Mouse (Mus musculus) limb, embryonic 12.5 days (tissue): ENCODE results near the gene Clps. TPM values are rescaled to one million over a fixed set of nuclear protein-coding genes. Genes with fewer than 3 reads are reported as not detected.

Experiments used
- ATAC-seq: fragments of 200-750 bp; cut with Nextera tagmentation; 2 replicates; pipeline ENCODE4 v1.8.0; 2017; ENCODE audit warnings: low read depth, moderate TSS enrichment; ENCODE audit not compliant: insufficient number of reproducible peaks, insufficient read depth, low FRiP score, low TSS enrichment
- H3K27ac ChIP-seq: fragments of 300-500 bp; sonication (generic); 2 replicates; pipeline ENCODE4 v1.5.1; 2016; ENCODE audit warnings: mild to moderate bottlenecking, moderate library complexity
- H3K27me3 ChIP-seq: fragments of 300-500 bp; sonication (generic); 2 replicates; pipeline ENCODE4 v1.6.1; 2016; ENCODE audit warnings: mild to moderate bottlenecking, moderate library complexity
- H3K36me3 ChIP-seq: fragments of 300-500 bp; sonication (generic); 2 replicates; pipeline ENCODE4 v1.6.1; 2016; ENCODE audit warnings: mild to moderate bottlenecking, moderate library complexity
- H3K4me1 ChIP-seq: fragments of 300-500 bp; sonication (generic); replicated peaks from 2 replicates; pipeline ENCODE4 v1.6.1; 2016
- H3K4me2 ChIP-seq: fragments of 300-500 bp; sonication (generic); 2 replicates; pipeline ENCODE4 v1.6.1; 2016; ENCODE audit warnings: mild to moderate bottlenecking, moderate library complexity
- H3K4me3 ChIP-seq: fragments of 300-500 bp; sonication (generic); replicated peaks from 2 replicates; pipeline ENCODE4 v1.5.1; 2016; ENCODE audit warnings: mild to moderate bottlenecking
- H3K9ac ChIP-seq: fragments of 300-500 bp; sonication (generic); replicated peaks from 2 replicates; pipeline ENCODE4 v1.6.1; 2016; ENCODE audit warnings: mild to moderate bottlenecking, moderate library complexity
- H3K9me3 ChIP-seq: fragments of 300-500 bp; sonication (generic); 2 replicates; pipeline ENCODE4 v1.6.1; 2016; ENCODE audit warnings: mild to moderate bottlenecking, moderate library complexity
- WGBS: fragments of 180-500 bp; shearing (Covaris S2); methylation state at CpG from one replicate; pipeline ENCODE4 v1.1.7; 2016; 5-methylcytosine and 5-hydroxymethylcytosine counted together
- polyA plus RNA-seq: library from polyadenylated mRNA; unstranded; fragments of >200 nt; fragmentation: Nextera tagmentation; extraction: Ambion mirVana; gene quantifications from 2 replicates; pipeline ENCODE4 v1.2.1, GENCODE M21; 2016

Gene Clps
- polyA plus RNA-seq, 1 experiment from 2014 or later = not detected

DNA sequence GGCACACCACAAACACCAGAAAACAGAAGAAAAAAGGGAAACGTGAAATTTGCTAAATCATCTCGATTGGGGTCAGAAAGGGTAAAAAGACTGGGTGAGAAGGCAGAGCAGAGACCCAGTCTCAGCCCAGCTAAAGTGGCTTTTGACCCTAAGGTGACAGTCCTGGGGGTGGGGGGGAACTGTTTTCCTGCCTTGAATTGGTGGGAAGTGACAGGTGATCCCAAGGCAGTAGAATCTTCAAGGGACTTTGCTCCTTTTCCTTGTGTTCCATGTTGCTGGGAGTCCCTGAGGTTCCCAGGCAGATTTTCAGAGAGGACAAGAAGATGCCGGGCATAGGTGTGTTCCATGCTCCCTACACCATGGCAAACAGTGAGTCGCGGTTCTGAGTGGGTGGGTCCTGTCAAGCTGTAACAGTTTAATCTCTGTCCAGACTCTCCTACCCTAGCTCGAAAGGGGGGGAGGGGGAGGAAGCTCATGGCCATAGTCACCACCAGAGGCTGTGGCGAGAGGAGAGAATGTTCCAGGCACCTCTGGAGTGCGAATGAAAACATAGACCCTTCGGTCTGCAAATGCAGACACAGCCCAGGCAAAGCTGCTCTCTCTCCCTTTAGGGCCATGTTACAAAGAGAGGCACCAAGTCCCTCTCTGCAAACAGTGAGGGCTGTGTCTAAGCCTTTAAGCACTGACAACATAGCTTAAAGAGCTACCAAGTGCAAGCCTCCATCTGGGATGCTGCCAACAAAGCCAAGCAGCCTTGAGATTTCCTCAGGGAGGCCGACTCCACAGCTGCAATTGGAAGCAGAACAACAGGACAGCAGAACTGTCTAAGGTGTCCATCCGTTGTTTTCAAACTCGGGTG is 33.2 kb downstream of the Clps start:
- ATAC-seq = no peak
- Histone ChIP-seq H3K9ac (0 out of 2 replicates have a peak overlapping the region, but pooled peaks have one; percentile 34), H3K27me3 (0 out of 2 replicates have a peak, but pooled peaks cover 6% of the 10 kb centered on the region), H3K9me3 (no peaks in the 10 kb centered on the region), H3K4me3 (no peak overlapping the region), H3K4me1 (peaks cover 23% of the 10 kb centered on the region), H3K36me3 (no peaks in the 10 kb centered on the region), H3K4me2 (peak overlapping the region; percentile 41), H3K27ac (no peak overlapping the region)
- WGBS = 51% methylated on average over 12 of the region's 12 CpGs

DNA sequence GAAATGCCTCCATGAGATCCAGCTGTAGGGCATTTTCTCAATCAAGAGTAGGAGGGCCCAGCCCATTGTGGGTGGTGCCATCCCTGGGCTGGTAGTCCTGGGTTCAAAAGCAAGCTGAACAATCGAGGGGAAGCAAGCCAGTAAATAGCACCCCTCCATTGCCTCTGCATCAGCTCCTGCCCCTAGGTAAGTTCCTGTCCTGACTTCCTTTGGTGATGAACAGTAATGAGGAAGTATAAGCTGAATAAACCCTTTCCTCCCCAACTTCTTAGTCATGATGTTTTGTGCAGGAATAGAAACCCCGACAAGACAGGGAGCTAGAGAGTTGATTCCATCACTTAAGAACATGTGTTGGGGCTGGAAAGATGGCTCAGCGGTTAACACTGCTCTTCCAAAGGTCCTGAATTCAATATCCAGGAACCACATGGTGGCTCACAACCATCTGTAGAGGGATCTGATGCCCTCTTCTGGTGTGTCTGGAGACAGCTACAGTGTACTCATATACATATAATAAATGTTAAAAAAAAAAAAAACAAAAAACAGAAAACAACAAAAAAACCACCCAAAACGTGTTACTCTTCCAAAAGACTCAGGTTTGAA is 35.6 kb downstream of the Clps start:
- H3K9ac ChIP-seq = no peak overlapping the region
- H3K4me1 ChIP-seq = peaks cover 26% of the 10 kb centered on the region
- no peak for ATAC-seq
- H3K27ac ChIP-seq = no peak overlapping the region
- H3K27me3 ChIP-seq = peaks cover 8% of the 10 kb centered on the region; the same call in 1 of the 2 replicates
- WGBS = 80% methylated on average over 4 of the region's 4 CpGs
- no peaks in the 10 kb centered on the region for H3K36me3 ChIP-seq
- H3K9me3 ChIP-seq = no peaks in the 10 kb centered on the region
- no peak overlapping the region for H3K4me2 ChIP-seq
- H3K4me3 ChIP-seq = no peak overlapping the region

DNA sequence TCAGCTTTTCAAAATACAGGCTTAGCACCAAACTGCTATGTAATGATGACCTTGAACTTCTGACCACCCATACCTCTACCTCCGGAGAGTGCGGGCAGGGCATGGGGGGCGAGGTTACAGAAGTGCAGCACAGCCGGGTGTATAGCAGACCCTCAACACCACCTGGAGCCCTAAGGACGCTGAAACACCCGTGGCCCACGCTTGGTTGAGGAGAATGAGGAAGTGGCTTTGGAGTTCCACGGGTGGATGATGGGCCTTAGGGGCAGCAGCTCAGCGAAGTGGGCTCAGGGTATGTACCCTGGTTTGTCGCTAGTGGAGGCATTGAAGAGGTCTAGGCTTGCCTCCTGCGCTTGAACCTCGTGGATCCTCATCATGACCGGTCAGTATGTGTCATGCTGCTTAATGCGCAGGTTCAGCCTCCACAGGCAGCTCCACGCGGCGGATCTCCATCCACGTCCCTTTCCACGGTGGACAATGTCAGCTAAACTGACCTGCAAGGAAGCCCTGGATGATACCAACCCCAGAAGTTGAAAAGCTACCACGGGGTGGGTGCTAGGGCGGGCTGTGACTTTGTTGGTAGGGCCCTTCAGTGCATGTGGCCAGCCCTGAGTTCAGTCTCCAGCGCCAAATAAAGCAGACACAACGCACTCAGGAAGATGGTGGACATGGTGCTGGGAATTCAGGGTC is 36.4 kb downstream of the Clps start:
- Histone ChIP-seq H3K9ac (no peak overlapping the region), H3K27ac (no peak overlapping the region), H3K4me1 (peaks cover 27% of the 10 kb centered on the region), H3K4me3 (0 out of 2 replicates have a peak overlapping the region, but pooled peaks have one; percentile 68), H3K9me3 (no peaks in the 10 kb centered on the region), H3K27me3 (peaks cover 10% of the 10 kb centered on the region; the same call in 1 of the 2 replicates), H3K36me3 (no peaks in the 10 kb centered on the region), H3K4me2 (peak overlapping the region; percentile 86)
- 84% methylated on average over 23 of the region's 23 CpGs for WGBS
- no peak for ATAC-seq

DNA sequence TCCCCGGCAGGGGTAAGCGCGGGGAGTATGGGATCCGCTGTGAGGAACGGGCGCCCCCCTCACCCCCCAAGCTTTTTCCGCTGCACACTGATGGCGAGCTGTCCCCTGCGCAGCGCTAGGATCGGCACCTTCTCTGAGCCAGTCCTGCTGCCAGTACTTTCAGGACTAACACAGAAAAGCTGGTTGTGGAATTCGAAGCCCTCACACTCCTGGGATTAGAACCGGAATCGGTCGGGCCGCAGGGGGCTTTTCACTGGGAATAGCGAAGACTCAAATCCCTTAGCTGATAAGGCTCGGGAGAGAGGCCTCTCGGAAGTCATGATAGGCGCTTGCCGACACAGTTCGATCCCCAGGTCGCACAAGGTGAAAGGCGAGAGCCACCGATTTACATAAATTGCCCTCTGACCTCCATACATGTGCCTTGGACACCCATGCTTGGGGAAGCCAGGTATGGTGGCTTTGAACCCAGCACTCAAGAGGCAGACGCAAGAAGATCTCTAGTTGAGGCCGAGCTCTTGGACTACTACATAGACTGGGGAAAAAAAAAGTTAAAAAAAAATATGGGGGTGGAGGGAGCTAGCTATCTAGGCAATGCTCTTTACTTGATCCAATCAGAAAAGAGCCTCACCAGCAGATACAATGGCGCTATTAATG is 37.1 kb downstream of the Clps start:
- WGBS = 6% methylated on average over 28 of the region's 28 CpGs
- Histone ChIP-seq H3K36me3 (no peaks in the 10 kb centered on the region), H3K4me1 (peaks cover 34% of the 10 kb centered on the region), H3K9ac (peak overlapping the region; percentile 71), H3K4me3 (peak overlapping the region; percentile 68), H3K27ac (peak overlapping the region; percentile 95), H3K4me2 (peak overlapping the region; percentile 86), H3K27me3 (peaks cover 16% of the 10 kb centered on the region), H3K9me3 (no peaks in the 10 kb centered on the region)
- ATAC-seq = peak; percentile 37

DNA sequence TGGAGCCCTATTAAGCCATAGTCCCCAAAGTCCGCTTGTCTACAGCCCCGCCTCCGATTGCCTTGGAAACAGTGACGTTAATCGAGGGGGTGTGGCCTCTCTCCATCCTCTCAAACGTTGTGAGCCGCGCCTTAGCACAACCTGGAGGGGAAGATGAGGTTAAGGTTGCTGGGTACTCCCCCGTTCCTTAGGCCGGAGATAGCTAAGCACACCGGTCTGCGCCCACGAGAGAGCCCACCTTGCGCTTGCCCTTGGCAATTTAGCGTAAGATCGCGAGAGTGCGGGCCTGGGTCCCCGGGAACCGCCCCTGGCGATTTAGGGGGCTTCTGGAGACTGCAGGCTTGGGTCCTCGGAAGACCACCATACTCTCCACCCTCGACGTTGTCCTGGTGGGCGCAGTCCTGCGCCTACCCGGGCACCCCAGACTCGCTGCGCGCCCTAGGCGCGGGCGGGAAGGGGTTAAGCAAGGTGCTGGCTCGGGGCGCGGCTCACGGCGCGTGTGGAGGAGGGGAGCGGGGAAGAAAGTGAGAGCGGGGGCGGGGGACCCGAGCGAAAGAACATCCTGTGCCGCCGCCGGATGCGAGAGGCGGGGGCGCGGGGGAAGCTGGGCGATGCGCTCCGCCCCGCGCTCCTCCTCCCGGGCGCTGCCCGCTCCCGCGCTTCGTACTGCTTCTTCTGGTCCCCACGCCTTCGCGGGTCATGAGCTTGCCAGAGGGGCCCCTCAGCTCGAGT is 37.8 kb downstream of the Clps start:
- Histone ChIP-seq H3K4me1 (peaks cover 37% of the 10 kb centered on the region), H3K9ac (peak overlapping the region; percentile 71), H3K4me2 (peak overlapping the region; percentile 86), H3K9me3 (no peaks in the 10 kb centered on the region), H3K36me3 (no peaks in the 10 kb centered on the region), H3K4me3 (peak overlapping the region; percentile 68), H3K27me3 (peaks cover 19% of the 10 kb centered on the region), H3K27ac (peak overlapping the region; percentile 95)
- WGBS = under 1% methylated on average over 63 of the region's 66 CpGs
- peak; percentile 71 for ATAC-seq

DNA sequence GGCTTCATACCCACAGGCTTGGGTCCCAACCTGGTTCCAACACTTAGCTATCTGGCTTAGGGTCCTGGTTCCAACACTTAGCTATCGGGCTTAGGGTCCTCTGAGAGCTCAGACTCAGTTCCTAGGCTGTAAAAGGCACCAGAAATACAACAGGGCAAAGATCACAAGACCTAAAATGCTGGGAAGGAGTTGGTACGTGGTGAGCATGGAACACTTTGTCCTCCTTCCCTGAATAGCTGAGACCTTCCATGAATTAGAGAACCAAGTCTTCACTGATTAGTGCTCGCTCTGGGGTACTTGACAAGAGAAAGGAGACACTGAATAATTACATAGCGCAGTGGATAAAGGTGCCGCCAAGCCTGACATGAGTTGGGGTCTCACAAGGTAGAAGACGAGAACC is 38.6 kb downstream of the Clps start:
- Histone ChIP-seq H3K27me3 (peaks cover 27% of the 10 kb centered on the region), H3K27ac (no peak overlapping the region), H3K4me3 (peak overlapping the region; percentile 68), H3K9me3 (no peaks in the 10 kb centered on the region), H3K4me1 (peaks cover 37% of the 10 kb centered on the region), H3K36me3 (no peaks in the 10 kb centered on the region), H3K9ac (no peak overlapping the region), H3K4me2 (peak overlapping the region; percentile 86)
- no peak for ATAC-seq
- WGBS = 32% methylated on average over 6 of the region's 6 CpGs

DNA sequence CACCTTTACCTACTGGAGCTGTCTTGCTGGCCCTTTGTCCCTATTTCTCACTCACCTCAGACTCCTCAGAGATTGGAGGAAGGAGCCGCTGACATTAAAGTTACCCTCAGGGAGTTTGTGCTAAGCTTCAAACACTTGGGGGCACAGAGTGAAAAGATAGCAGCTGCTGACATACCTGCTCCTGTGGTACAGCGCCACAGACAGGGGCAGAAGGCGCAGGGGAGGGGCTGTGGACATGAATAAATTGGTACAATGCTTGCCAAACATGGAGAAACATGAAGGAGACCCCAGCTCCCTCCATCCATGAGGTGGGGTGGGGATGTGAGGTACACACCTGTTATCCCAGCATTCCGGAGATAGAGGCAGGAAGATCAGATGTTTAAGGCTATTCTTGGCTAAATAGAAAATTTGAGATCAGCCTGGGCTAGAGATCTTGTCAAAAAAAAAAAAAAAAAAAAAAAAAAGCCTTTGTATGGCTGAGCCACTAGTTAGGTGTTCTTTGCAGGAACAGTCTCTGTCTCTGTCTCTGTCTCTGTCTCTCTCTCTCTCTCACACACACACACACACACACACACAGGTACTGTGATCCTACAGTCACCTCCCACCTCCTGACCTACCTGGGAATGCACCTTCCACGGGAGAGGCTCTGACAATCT is 39.4 kb downstream of the Clps start:
- H3K4me1 ChIP-seq = peaks cover 37% of the 10 kb centered on the region
- no peak overlapping the region for H3K9ac ChIP-seq
- WGBS = 56% methylated on average over 5 of the region's 5 CpGs
- H3K27me3 ChIP-seq = peaks cover 32% of the 10 kb centered on the region
- H3K36me3 ChIP-seq = no peaks in the 10 kb centered on the region
- ATAC-seq = no peak
- H3K27ac ChIP-seq = no peak overlapping the region
- H3K9me3 ChIP-seq = no peaks in the 10 kb centered on the region
- H3K4me3 ChIP-seq = no peak overlapping the region
- H3K4me2 ChIP-seq = no peak overlapping the region

DNA sequence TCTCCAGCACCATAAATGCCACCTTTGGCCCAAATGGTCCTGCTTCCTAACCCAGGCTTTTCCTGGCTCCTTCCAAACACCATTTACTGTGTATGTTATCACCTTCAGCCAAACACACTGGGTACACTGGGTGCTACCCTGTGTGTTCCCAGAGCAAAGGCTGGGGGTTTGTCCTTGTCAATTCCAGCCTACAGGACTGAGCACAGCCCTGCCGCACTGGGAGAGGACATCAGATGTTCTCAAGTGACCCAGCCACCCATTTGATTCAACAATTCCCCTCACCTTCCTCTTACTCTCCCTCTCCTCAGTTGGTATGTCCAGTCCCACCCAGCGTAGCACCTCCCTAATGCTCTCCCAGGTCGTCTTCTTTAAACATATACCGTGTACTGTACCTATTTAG is 40.0 kb downstream of the Clps start:
- peaks cover 41% of the 10 kb centered on the region for H3K4me1 ChIP-seq
- H3K9ac ChIP-seq = no peak overlapping the region
- peaks cover 39% of the 10 kb centered on the region for H3K27me3 ChIP-seq
- H3K9me3 ChIP-seq = no peaks in the 10 kb centered on the region
- WGBS = 77% methylated on average over 4 of the region's 4 CpGs
- H3K4me2 ChIP-seq = no peak overlapping the region
- H3K36me3 ChIP-seq = no peaks in the 10 kb centered on the region
- no peak overlapping the region for H3K27ac ChIP-seq
- no peak overlapping the region for H3K4me3 ChIP-seq
- ATAC-seq = no peak

DNA sequence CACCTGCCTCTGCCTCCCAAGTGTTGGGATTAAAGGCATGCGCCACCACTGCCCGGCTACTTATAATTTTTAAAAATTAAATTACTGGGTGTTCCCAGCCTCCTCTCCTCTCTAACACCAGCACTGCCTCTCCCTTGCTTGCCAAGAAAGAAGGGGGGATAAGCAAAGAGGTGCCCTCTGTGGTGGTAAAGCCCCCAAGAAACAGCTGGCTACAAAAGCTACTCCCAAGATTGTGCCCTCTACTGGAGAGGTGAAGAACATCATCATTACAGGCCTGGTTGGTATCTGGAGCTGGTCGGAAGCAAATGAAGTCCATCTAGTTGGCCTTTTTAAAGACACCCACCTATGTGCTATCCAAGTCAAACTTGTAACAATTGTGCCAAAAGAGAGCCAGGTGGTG is 40.7 kb downstream of the Clps start:
- H3K4me1 ChIP-seq = peaks cover 41% of the 10 kb centered on the region
- no peak overlapping the region for H3K9ac ChIP-seq
- ATAC-seq = no peak
- no peak overlapping the region for H3K4me3 ChIP-seq
- H3K27ac ChIP-seq = no peak overlapping the region
- no peaks in the 10 kb centered on the region for H3K36me3 ChIP-seq
- no peak overlapping the region for H3K4me2 ChIP-seq
- 91% methylated on average over 3 of the region's 3 CpGs for WGBS
- no peaks in the 10 kb centered on the region for H3K9me3 ChIP-seq
- H3K27me3 ChIP-seq = peaks cover 45% of the 10 kb centered on the region

DNA sequence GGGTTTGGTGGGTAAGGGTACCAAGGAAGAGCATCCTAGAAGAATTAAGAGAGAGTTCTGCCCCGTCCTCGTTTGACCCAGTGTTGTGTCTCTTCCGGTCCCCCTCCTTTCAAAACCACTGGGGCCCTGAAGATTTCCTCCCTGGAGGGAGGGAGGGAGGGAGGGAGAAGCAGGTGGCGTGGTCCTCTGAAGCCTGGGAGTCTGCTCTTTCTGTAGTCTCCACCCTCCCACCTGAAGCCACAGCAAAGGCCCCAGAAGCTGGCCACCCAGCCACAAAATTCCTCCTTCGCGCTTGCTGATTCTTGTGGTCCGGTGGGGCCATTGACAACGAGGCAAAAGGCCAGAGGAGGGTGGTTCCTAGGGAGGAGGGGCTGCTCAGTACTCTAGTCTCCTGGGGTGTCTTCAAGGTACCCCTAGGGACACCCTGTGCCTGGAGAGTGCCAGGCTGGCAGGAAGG is 41.9 kb downstream of the Clps start:
- H3K4me2 ChIP-seq = peak overlapping the region; percentile 90
- H3K4me1 ChIP-seq = peaks cover 34% of the 10 kb centered on the region
- peak overlapping the region; percentile 48 for H3K4me3 ChIP-seq
- no peak for ATAC-seq
- peaks cover 45% of the 10 kb centered on the region for H3K27me3 ChIP-seq
- no peaks in the 10 kb centered on the region for H3K36me3 ChIP-seq
- H3K9ac ChIP-seq = peak overlapping the region; percentile 66; the same call in 1 of the 2 replicates
- 21% methylated on average over 8 of the region's 8 CpGs for WGBS
- no peaks in the 10 kb centered on the region for H3K9me3 ChIP-seq
- H3K27ac ChIP-seq = peak overlapping the region; percentile 74
